Mouse (Mus musculus) myocyte (in vitro differentiated cells): ENCODE measurements around the gene Etv6.

Experiments used
- CEBPB ChIP-seq: IDR thresholded peaks from 2 replicates; pipeline ENCODE4 v1.6.1; 2011; ENCODE audit warnings: mild to moderate bottlenecking, moderate library complexity; ENCODE audit not compliant: poor library complexity, insufficient read depth, severe bottlenecking
- E2F4 ChIP-seq: IDR thresholded peaks from one replicate; pipeline ENCODE4 v1.6.1; 2011; ENCODE audit warnings: mild to moderate bottlenecking, control low read depth, moderate library complexity; ENCODE audit not compliant: insufficient read depth
- MAX ChIP-seq: IDR thresholded peaks from one replicate; pipeline ENCODE4 v1.6.1; 2011; ENCODE audit warnings: low read depth, mild to moderate bottlenecking, control low read depth
- MYOD1 ChIP-seq, 3 experiments: IDR thresholded peaks; one replicate each; pipeline ENCODE4 v1.6.1; 2011; ENCODE audit warnings: control low read depth in 2 of 3, low read depth in 2 of 3, mild to moderate bottlenecking in 2 of 3, moderate library complexity in 1 of 3; ENCODE audit not compliant: insufficient read length in 2 of 3, control insufficient read depth in 1 of 3
- MYOG ChIP-seq, 3 experiments: IDR thresholded peaks; one replicate each; pipeline ENCODE4 v1.6.1; 2011; ENCODE audit warnings: control low read depth in 2 of 3, low read depth in 2 of 3, mild to moderate bottlenecking in 2 of 3; ENCODE audit not compliant: insufficient read length in 2 of 3, control insufficient read depth in 1 of 3, insufficient read depth in 1 of 3
- POLR2A ChIP-seq: IDR thresholded peaks from one replicate; pipeline ENCODE4 v1.6.1; 2011; ENCODE audit warnings: low read depth, mild to moderate bottlenecking, control low read depth, moderate library complexity; ENCODE audit not compliant: insufficient read length
- POLR2AphosphoS2 ChIP-seq: IDR thresholded peaks from one replicate; pipeline ENCODE4 v1.6.1; 2011; ENCODE audit warnings: low read depth, control low read depth; ENCODE audit not compliant: insufficient read length
- REST ChIP-seq: IDR thresholded peaks from one replicate; pipeline ENCODE4 v1.6.1; 2011; ENCODE audit warnings: mild to moderate bottlenecking, control low read depth, moderate library complexity; ENCODE audit not compliant: insufficient read depth, insufficient read length
- TCF12 ChIP-seq: IDR thresholded peaks from one replicate; pipeline ENCODE4 v1.6.1; 2011; ENCODE audit warnings: mild to moderate bottlenecking, control low read depth; ENCODE audit not compliant: poor library complexity, insufficient read depth, severe bottlenecking
- TCF3 ChIP-seq: IDR thresholded peaks from one replicate; pipeline ENCODE4 v1.6.1; 2011; ENCODE audit warnings: low read depth, control low read depth; ENCODE audit not compliant: insufficient read length
- USF1 ChIP-seq: IDR thresholded peaks from one replicate; pipeline ENCODE4 v1.6.1; 2011; ENCODE audit warnings: low read depth, mild to moderate bottlenecking, control low read depth, moderate library complexity

DNA sequence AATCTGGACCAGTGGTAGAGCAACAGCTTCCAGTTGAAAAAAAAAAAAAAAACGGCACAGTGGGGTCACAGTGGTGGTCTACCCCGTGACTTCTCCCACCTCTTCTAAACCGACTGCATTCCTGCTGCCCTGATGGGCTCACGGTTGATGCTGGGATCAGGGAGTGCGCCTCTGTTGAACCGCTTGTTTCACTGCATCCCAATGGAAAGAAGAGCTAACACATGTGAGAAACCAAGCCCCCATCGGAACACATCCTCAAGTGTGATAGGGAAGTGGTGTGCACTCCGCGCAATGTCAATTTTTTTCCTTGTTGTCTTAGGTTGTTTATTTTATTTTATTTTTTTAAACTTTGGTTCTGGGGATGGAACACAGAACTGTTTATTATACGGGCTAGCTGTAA is 2.5 kb downstream of the Etv6 start:
- TF ChIP-seq MAX (no peak), MYOD1 (IDR thresholded peaks at IDR 0.05; ENCODE audit: control insufficient read depth in 1 of 3, insufficient read length in 2 of 3, low read depth in 2 of 3) (no peak), CEBPB (no peak), POLR2A (no peak), TCF12 (no peak), E2F4 (no peak), USF1 (no peak), TCF3 (no peak), POLR2AphosphoS2 (no peak), MYOG (IDR thresholded peaks at IDR 0.05; ENCODE audit: control insufficient read depth in 1 of 3, insufficient read depth in 1 of 3, insufficient read length in 2 of 3, low read depth in 2 of 3) (no peak), REST (no peak)
